Mouse (Mus musculus) spleen, adult 2 months (tissue): Measurements from ENCODE around the gene Dip2c. TPM values are rescaled to one million over a fixed set of nuclear protein-coding genes. Genes with fewer than 3 reads are reported as not detected.
A peak's percentile ranks its signal among the peaks of the same experiment; 100 is the strongest.

ENCODE experiments used
- DNase-seq, 2 experiments: peaks; one replicate each; pipeline versions ENCODE4 v3.0.0 to v3.0.0-alpha.2; 2012 to 2021; ENCODE audit warnings: low spot score in 2 of 2, low read depth in 1 of 2
- H3K27ac ChIP-seq: fragments of 200-500 bp; 2 replicates; pipeline ENCODE4 v1.5.1; 2012; ENCODE audit warnings: low read length, inconsistent platforms; ENCODE audit not compliant: insufficient read depth
- H3K27me3 ChIP-seq: fragments of 200-500 bp; 2 replicates; pipeline ENCODE4 v1.6.1; 2012; ENCODE audit warnings: mild to moderate bottlenecking, moderate library complexity, low read length, inconsistent platforms; ENCODE audit not compliant: control insufficient read depth, insufficient read depth
- H3K36me3 ChIP-seq: fragments of 200-500 bp; 2 replicates; pipeline ENCODE4 v1.6.1; 2012; ENCODE audit warnings: mild to moderate bottlenecking, low read length, inconsistent platforms; ENCODE audit not compliant: control insufficient read depth, insufficient read depth
- H3K4me1 ChIP-seq: fragments of 200-500 bp; 2 replicates; pipeline ENCODE4 v1.6.1; 2011; ENCODE audit warnings: inconsistent platforms; ENCODE audit not compliant: control insufficient read depth, insufficient read depth, insufficient read length
- H3K4me3 ChIP-seq: fragments of 200-500 bp; 2 replicates; pipeline ENCODE4 v1.5.1; 2011; ENCODE audit warnings: mild to moderate bottlenecking, inconsistent platforms; ENCODE audit not compliant: insufficient read depth, insufficient read length; ENCODE audit errors: extremely low read depth
- CTCF ChIP-seq: fragments of 200-500 bp; IDR thresholded peaks from 2 replicates; pipeline ENCODE4 v1.5.1; 2011; ENCODE audit warnings: mild to moderate bottlenecking, inconsistent platforms; ENCODE audit not compliant: insufficient read depth, insufficient read length, insufficient replicate concordance; ENCODE audit errors: extremely low read depth
- POLR2A ChIP-seq: fragments of 200-500 bp; IDR thresholded peaks from 2 replicates; pipeline ENCODE4 v1.6.1; 2011; ENCODE audit warnings: low read depth, low read length, inconsistent platforms
- WGBS: fragments of 180-500 bp; shearing (Covaris S2); methylation state at CpG from one replicate; pipeline ENCODE4 v1.1.7; 2018; 5-methylcytosine and 5-hydroxymethylcytosine counted together
- polyA plus RNA-seq: library from polyadenylated mRNA; depleted of rRNA; stranded (reverse); fragments of >200 nt; gene quantifications from 2 replicates; pipeline ENCODE4 v1.2.3, GENCODE M21; 2012; rRNA removed

The Dip2c gene
- 2.3 and 2.8 TPM in 2 replicates for polyA plus RNA-seq

- TF ChIP-seq CTCF: no peak
- TF ChIP-seq POLR2A: no peak
- Histone ChIP-seq H3K4me3 (peak within 1 kb of the TSS; percentile 65), H3K27me3 (peaks cover 2% of the 10 kb centered on the region), H3K4me1 (no peaks in the 10 kb centered on the region; the same call in none of the 2 replicates), H3K27ac (peak within 1 kb of the TSS; percentile 52), H3K36me3 (no peaks in the 10 kb centered on the region)
- peak; percentile 26 to 50 for DNase-seq
- 1% methylated on average over 64 of the region's 67 CpGs for WGBS
Measured at GRCm38 (mm10) chr13:9276322-9276855, at the start of gene Dip2c. Dip2c (plus strand) TSS chr13:9276528.

- 88% methylated on average over 5 of the region's 5 CpGs for WGBS
- H3K27me3 ChIP-seq: no peaks in the 10 kb centered on the region
- TF ChIP-seq CTCF: no peak
- no peak for TF ChIP-seq POLR2A
- H3K4me1 ChIP-seq: no peaks in the 10 kb centered on the region; the same call in 1 of the 2 replicates
- H3K27ac ChIP-seq: no peak overlapping the region
- no peaks in the 10 kb centered on the region for H3K36me3 ChIP-seq
- H3K4me3 ChIP-seq: no peak overlapping the region
- no peak for DNase-seq
Measured at GRCm38 (mm10) chr13:9227078-9227477, 49.2 kb upstream of the Dip2c start.

DNA sequence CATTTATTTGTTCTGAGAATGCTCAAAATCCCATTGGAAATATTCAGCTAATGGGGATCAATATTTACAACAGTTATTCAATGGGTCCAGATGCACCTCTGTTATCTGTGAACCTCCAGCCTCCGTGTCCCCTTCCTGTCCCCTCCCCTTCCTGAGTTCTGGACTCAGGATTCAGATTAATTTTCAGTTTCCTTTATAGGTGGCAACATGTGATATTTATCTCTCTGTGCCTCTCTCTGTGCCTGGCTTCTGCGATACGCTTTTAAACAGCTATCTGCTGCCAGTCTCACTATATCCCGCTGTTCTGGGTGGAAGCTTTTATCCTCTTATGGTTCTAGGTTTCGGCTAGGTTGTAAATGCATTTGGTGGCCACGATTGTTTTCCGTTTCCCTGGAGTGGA, 38.8 kb upstream of the Dip2c start:
- Histone ChIP-seq H3K4me1 (no peaks in the 10 kb centered on the region), H3K36me3 (no peaks in the 10 kb centered on the region), H3K4me3 (no peak overlapping the region), H3K27me3 (no peaks in the 10 kb centered on the region), H3K27ac (no peak overlapping the region)
- TF ChIP-seq POLR2A (no peak), CTCF (no peak)
- DNase-seq: no peak
- 67% methylated on average over 7 of the region's 7 CpGs for WGBS

GRCm38 (mm10) chr13:9239127-9239526, 37.2 kb upstream of the Dip2c start:
- no peak for DNase-seq
- no peak for TF ChIP-seq CTCF
- TF ChIP-seq POLR2A: no peak
- 87% methylated on average over 5 of the region's 5 CpGs for WGBS
- Histone ChIP-seq H3K4me3 (no peak overlapping the region), H3K4me1 (no peaks in the 10 kb centered on the region), H3K27ac (no peak overlapping the region), H3K36me3 (no peaks in the 10 kb centered on the region), H3K27me3 (no peaks in the 10 kb centered on the region)

- Histone ChIP-seq H3K4me1 (no peaks in the 10 kb centered on the region), H3K36me3 (no peaks in the 10 kb centered on the region), H3K27ac (no peak overlapping the region), H3K27me3 (no peaks in the 10 kb centered on the region), H3K4me3 (no peak overlapping the region)
- no peak for TF ChIP-seq CTCF
- no peak for TF ChIP-seq POLR2A
- 95% methylated on average over 12 of the region's 12 CpGs for WGBS
- no peak for DNase-seq
Measured at GRCm38 (mm10) chr13:9239631-9240236, 36.6 kb upstream of the Dip2c start.

- TF ChIP-seq POLR2A (no peak), CTCF (no peak)
- H3K36me3 ChIP-seq: no peaks in the 10 kb centered on the region
- WGBS: 34% methylated on average over 4 of the region's 4 CpGs
- no peaks in the 10 kb centered on the region for H3K27me3 ChIP-seq
- DNase-seq: no peak
- no peaks in the 10 kb centered on the region for H3K4me1 ChIP-seq
- H3K27ac ChIP-seq: no peak overlapping the region
- no peak overlapping the region for H3K4me3 ChIP-seq
Measured at GRCm38 (mm10) chr13:9261748-9262147, 14.6 kb upstream of the Dip2c start.

DNA sequence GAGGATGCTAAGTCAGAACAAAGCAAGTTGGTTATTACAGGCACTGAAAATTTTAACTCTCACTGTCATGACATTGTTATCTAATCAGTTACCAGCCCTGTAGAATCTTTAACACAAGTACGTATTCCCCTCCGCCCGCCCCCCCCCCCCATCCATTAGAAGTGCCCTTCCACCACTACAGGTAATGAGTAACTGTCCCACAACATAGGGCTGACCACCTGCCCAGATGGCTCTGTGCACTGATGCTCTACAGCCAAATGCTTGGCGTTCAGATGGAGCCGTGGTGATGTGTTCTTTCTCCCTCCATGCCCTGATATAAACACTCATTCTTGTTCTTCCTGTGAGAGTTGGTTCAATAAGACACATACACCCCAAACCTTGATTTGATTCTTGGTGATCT, 10.8 kb upstream of the Dip2c start:
- WGBS: 92% methylated on average over 5 of the region's 5 CpGs
- TF ChIP-seq CTCF (no peak), POLR2A (no peak)
- no peaks in the 10 kb centered on the region for H3K36me3 ChIP-seq
- no peaks in the 10 kb centered on the region for H3K4me1 ChIP-seq
- H3K4me3 ChIP-seq: no peak overlapping the region
- H3K27me3 ChIP-seq: no peaks in the 10 kb centered on the region
- no peak for DNase-seq
- H3K27ac ChIP-seq: no peak overlapping the region
